Mouse (Mus musculus) midbrain, embryonic 16.5 days (tissue): ENCODE results near the gene Mesp2. TPM values are rescaled to one million over a fixed set of nuclear protein-coding genes. Genes with fewer than 3 reads are reported as not detected.

Source experiments
- ATAC-seq: fragments of 200-750 bp; cut with Nextera tagmentation; 2 replicates; pipeline ENCODE4 v1.8.0; 2017; ENCODE audit warnings: moderate TSS enrichment
- H3K27ac ChIP-seq: fragments of 300-500 bp; sonication (generic); 2 replicates; pipeline ENCODE4 v1.5.1; 2014; ENCODE audit warnings: mild to moderate bottlenecking, low read length, mixed read lengths
- H3K27me3 ChIP-seq: fragments of 300-500 bp; sonication (generic); 2 replicates; pipeline ENCODE4 v1.6.1; 2014; ENCODE audit warnings: low read depth, low read length, mixed read lengths; ENCODE audit not compliant: control insufficient read depth, insufficient read depth
- H3K36me3 ChIP-seq: fragments of 300-500 bp; sonication (generic); 2 replicates; pipeline ENCODE4 v1.6.1; 2014; ENCODE audit warnings: mild to moderate bottlenecking, low read length, moderate library complexity, mixed read lengths; ENCODE audit not compliant: control insufficient read depth, insufficient read depth
- H3K4me1 ChIP-seq: fragments of 300-500 bp; sonication (generic); 2 replicates; pipeline ENCODE4 v1.6.1; 2014; ENCODE audit warnings: mild to moderate bottlenecking, low read length, mixed read lengths; ENCODE audit not compliant: control insufficient read depth, insufficient read depth
- H3K4me2 ChIP-seq: fragments of 300-500 bp; sonication (generic); 2 replicates; pipeline ENCODE4 v1.6.1; 2014; ENCODE audit warnings: mild to moderate bottlenecking, low read length, mixed read lengths
- H3K4me3 ChIP-seq: fragments of 300-500 bp; sonication (generic); 2 replicates; pipeline ENCODE4 v1.5.1; 2014; ENCODE audit warnings: low read depth, mild to moderate bottlenecking, low read length, moderate library complexity, mixed read lengths
- H3K9ac ChIP-seq: fragments of 300-500 bp; sonication (generic); 2 replicates; pipeline ENCODE4 v1.6.1; 2014; ENCODE audit warnings: low read depth, low read length, mixed read lengths
- H3K9me3 ChIP-seq: fragments of 300-500 bp; sonication (generic); replicated peaks from 2 replicates; pipeline ENCODE4 v1.6.1; 2014; ENCODE audit warnings: mild to moderate bottlenecking, low read length, mixed read lengths; ENCODE audit not compliant: control insufficient read depth, poor library complexity, severe bottlenecking
- WGBS: fragments of 180-500 bp; shearing (Covaris S2); extraction: QIAGEN DNeasy Blood & Tissue Kit; methylation state at CpG from one replicate; pipeline ENCODE4 v1.1.7; 2014; 5-methylcytosine and 5-hydroxymethylcytosine counted together
- polyA plus RNA-seq: library from polyadenylated mRNA; unstranded; fragments of >200 nt; fragmentation: Nextera tagmentation; extraction: Ambion mirVana; gene quantifications from 2 replicates; pipeline ENCODE4 v1.2.1, GENCODE M21; 2015

The Mesp2 gene
- polyA plus RNA-seq, 1 experiment from 2014 or later: 1.4 TPM

DNA sequence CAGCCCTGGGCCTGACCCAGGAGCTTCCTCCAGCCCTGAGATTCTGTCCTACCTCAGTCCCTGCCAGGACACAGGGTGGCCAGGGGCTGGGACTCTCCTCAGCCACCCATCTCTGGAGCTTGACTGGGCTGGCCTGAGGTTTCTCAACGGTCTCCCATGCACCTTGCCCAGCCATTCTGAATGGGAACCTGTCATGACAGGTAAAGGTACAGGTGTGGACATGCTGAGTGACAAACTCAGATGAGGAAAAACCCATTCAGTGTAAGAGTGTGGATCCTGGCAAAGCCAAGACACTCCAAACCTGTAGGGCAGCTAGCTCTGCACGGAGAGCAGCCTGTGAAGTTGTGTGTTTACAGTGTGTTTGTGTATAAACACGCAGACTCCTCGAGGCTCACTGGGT lies 10.2 kb upstream of the Mesp2 start:
- Histone ChIP-seq H3K27me3 (no peaks in the 10 kb centered on the region), H3K4me3 (no peak overlapping the region), H3K27ac (no peak overlapping the region), H3K4me2 (no peak overlapping the region), H3K9me3 (no peaks in the 10 kb centered on the region), H3K4me1 (no peaks in the 10 kb centered on the region), H3K36me3 (no peaks in the 10 kb centered on the region), H3K9ac (no peak overlapping the region)
- no peak for ATAC-seq
- 86% methylated on average over 4 of the region's 4 CpGs for WGBS

- H3K4me3 ChIP-seq: no peak overlapping the region
- H3K36me3 ChIP-seq: no peaks in the 10 kb centered on the region
- no peak for ATAC-seq
- H3K27me3 ChIP-seq: no peaks in the 10 kb centered on the region
- H3K27ac ChIP-seq: no peak overlapping the region
- 78% methylated on average over 11 of the region's 11 CpGs for WGBS
- H3K4me2 ChIP-seq: no peak overlapping the region
- no peaks in the 10 kb centered on the region for H3K4me1 ChIP-seq
- no peaks in the 10 kb centered on the region for H3K9me3 ChIP-seq
- H3K9ac ChIP-seq: no peak overlapping the region
These were observed 9.1 kb upstream of the Mesp2 start for GRCm38 (mm10) chr7:79801391-79801790.

DNA sequence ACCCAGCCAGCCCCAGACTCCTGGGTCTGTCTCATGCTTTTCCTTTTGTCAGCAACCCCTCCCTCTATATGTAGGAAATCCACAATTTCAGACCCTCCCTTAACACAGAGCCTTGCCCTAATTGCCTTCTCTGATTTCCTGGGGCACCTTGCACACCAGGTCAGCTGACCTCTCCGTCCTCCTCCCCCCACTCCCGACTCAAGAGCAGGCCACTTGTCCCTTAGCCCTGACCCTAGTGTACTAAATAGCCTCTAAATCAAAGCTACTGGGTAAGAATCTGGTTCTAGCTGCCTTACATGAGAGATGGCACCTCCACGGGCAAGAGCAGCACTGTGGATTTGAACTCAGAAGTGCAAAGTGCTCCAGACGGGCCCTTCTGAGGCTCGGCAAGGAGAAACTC lies 8.5 kb upstream of the Mesp2 start:
- no peaks in the 10 kb centered on the region for H3K27me3 ChIP-seq
- 76% methylated on average over 5 of the region's 5 CpGs for WGBS
- H3K4me1 ChIP-seq: no peaks in the 10 kb centered on the region
- H3K27ac ChIP-seq: no peak overlapping the region
- H3K9me3 ChIP-seq: no peaks in the 10 kb centered on the region
- no peak overlapping the region for H3K4me2 ChIP-seq
- H3K36me3 ChIP-seq: no peaks in the 10 kb centered on the region
- no peak overlapping the region for H3K4me3 ChIP-seq
- ATAC-seq: no peak
- no peak overlapping the region for H3K9ac ChIP-seq

- Histone ChIP-seq H3K4me2 (no peak overlapping the region), H3K4me1 (no peaks in the 10 kb centered on the region), H3K36me3 (no peaks in the 10 kb centered on the region), H3K9ac (no peak overlapping the region), H3K4me3 (no peak overlapping the region), H3K27ac (no peak overlapping the region), H3K9me3 (no peaks in the 10 kb centered on the region), H3K27me3 (no peaks in the 10 kb centered on the region)
- WGBS: 54% methylated on average over 2 of the region's 2 CpGs
- ATAC-seq: no peak
These were observed 6.6 kb upstream of the Mesp2 start for GRCm38 (mm10) chr7:79803887-79804286.

- H3K4me1 ChIP-seq: no peaks in the 10 kb centered on the region
- H3K4me3 ChIP-seq: no peak overlapping the region
- H3K9me3 ChIP-seq: no peaks in the 10 kb centered on the region
- H3K9ac ChIP-seq: no peak overlapping the region
- peaks cover 4% of the 10 kb centered on the region; the same call in 1 of the 2 replicates for H3K27me3 ChIP-seq
- no peak overlapping the region for H3K4me2 ChIP-seq
- ATAC-seq: no peak
- no peaks in the 10 kb centered on the region for H3K36me3 ChIP-seq
- WGBS: 88% methylated on average over 7 of the region's 7 CpGs
- H3K27ac ChIP-seq: no peak overlapping the region
These were observed 2.0 kb upstream of the Mesp2 start for GRCm38 (mm10) chr7:79808561-79808960.

GRCm38 (mm10) chr7:79813409-79813808 lies 2.9 kb downstream of the Mesp2 start:
- no peak for ATAC-seq
- WGBS: 95% methylated on average over 1 of the region's 1 CpGs
- no peak overlapping the region for H3K27ac ChIP-seq

GRCm38 (mm10) chr7:79818321-79818720 lies 7.8 kb downstream of the Mesp2 start:
- Histone ChIP-seq H3K4me2 (peak overlapping the region; percentile 20; the same call in 1 of the 2 replicates), H3K4me3 (no peak overlapping the region), H3K4me1 (no peaks in the 10 kb centered on the region), H3K9me3 (no peaks in the 10 kb centered on the region), H3K27ac (no peak overlapping the region), H3K36me3 (no peaks in the 10 kb centered on the region), H3K27me3 (no peaks in the 10 kb centered on the region; the same call in 1 of the 2 replicates), H3K9ac (no peak overlapping the region)
- WGBS: 7% methylated on average over 6 of the region's 6 CpGs
- ATAC-seq: no peak

More at GRCm38 (mm10) chr7:79813409-79813808, 2.9 kb downstream of the Mesp2 start:
- no peaks in the 10 kb centered on the region for H3K4me1 ChIP-seq
- H3K36me3 ChIP-seq: no peaks in the 10 kb centered on the region
- H3K4me2 ChIP-seq: no peak overlapping the region
- peaks cover 4% of the 10 kb centered on the region; the same call in 1 of the 2 replicates for H3K27me3 ChIP-seq
- H3K4me3 ChIP-seq: no peak overlapping the region
- no peaks in the 10 kb centered on the region for H3K9me3 ChIP-seq
- H3K9ac ChIP-seq: no peak overlapping the region

- 60% methylated on average over 4 of the region's 4 CpGs for WGBS
- H3K27ac ChIP-seq: no peak overlapping the region
- H3K4me1 ChIP-seq: no peaks in the 10 kb centered on the region
- no peak overlapping the region for H3K4me2 ChIP-seq
- H3K9ac ChIP-seq: no peak overlapping the region
- H3K9me3 ChIP-seq: 0 out of 2 replicates have a peak, but pooled peaks cover 2% of the 10 kb centered on the region
- no peak for ATAC-seq
- no peak overlapping the region for H3K4me3 ChIP-seq
- no peaks in the 10 kb centered on the region; the same call in 1 of the 2 replicates for H3K27me3 ChIP-seq
- H3K36me3 ChIP-seq: no peaks in the 10 kb centered on the region
These were observed 9.0 kb downstream of the Mesp2 start for GRCm38 (mm10) chr7:79819515-79819914.

GRCm38 (mm10) chr7:79819996-79820395 lies 9.5 kb downstream of the Mesp2 start:
- WGBS: 48% methylated on average over 11 of the region's 11 CpGs
- H3K27ac ChIP-seq: no peak overlapping the region
- H3K4me3 ChIP-seq: no peak overlapping the region
- no peaks in the 10 kb centered on the region for H3K4me1 ChIP-seq
- H3K9me3 ChIP-seq: 0 out of 2 replicates have a peak, but pooled peaks cover 5% of the 10 kb centered on the region
- no peak for ATAC-seq
- no peaks in the 10 kb centered on the region; the same call in 1 of the 2 replicates for H3K27me3 ChIP-seq
- no peak overlapping the region for H3K4me2 ChIP-seq
- no peak overlapping the region for H3K9ac ChIP-seq
- no peaks in the 10 kb centered on the region for H3K36me3 ChIP-seq
